18 mouse cellular contexts compared by ENCODE assay signal in the genomic region with DNA sequence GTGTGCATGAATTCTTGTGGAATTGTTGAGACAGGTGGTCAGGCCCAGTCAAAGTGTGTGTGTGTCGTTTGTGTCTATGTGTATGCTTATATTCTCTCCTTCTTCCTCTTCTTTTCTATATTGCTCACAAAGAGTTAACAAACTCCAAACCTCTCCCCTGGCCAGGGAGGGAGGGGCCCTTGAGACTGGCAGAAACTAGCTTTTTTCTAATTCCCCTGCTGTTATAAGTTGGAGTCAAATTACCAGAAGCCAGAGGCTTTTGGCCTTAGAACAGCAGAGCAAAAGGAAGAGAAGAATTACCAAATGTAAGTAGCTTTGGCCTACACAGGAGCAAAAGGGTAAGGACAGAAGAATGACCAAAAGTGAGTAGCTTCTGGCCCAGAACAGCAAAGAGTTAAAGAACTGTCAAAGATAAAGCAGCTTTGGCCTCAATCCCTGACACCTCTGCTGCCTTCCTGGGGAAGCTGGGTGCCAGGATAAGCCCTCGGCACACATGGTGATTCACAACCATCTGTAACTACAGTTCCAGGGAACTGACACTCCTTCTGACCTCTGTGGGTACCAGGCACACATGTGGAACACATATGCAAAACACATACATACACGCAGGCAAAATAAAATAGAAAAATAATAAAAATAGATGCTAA. TPM values are rescaled to one million over a fixed set of nuclear protein-coding genes. Genes with fewer than 3 reads are reported as not detected.
DNase-seq lines count a peak whose midpoint lies in the region; ATAC-seq and TF ChIP-seq lines count a peak whose summit lies in the region.
"Had no signal": no experiment of that assay in that cellular context is flagged by ENCODE, and none has a peak within 500 bp of the region (broad histone marks: within the 10 kb centered on the region; RNA-seq: fewer than 3 reads in every experiment).

No protein-coding gene starts in this region.

- no peaks in the 10 kb centered on the region for H3K9me3 ChIP-seq in stomach, embryonic 14.5 days (ENCODE audit: control insufficient read depth, low read depth, low read length)
- H3K9me3 ChIP-seq in stomach, postnatal 0 days (ENCODE audit: control insufficient read depth, low read length): no peaks in the 10 kb centered on the region
- H3K9me3 ChIP-seq in limb, embryonic 10.5 days (replicated peaks): no peaks in the 10 kb centered on the region
- H3K9me3 ChIP-seq: forebrain, embryonic 12.5 days; liver, embryonic 15.5 days; megakaryocyte, embryonic 14.5 days had no signal

- no peak for TF ChIP-seq CTCF in kidney, adult 2 months (conservative IDR thresholded peaks at IDR 0.05; ENCODE audit: insufficient read depth, insufficient read length, low read depth, low read length)
- no peak for TF ChIP-seq CTCF in stomach, postnatal 0 days (IDR thresholded peaks at IDR 0.05; ENCODE audit: low read depth)

- H3K4me1 ChIP-seq in kidney, adult 2 months (ENCODE audit: control insufficient read depth, insufficient read depth, low read length): no peaks in the 10 kb centered on the region
- H3K4me1 ChIP-seq in stomach, embryonic 14.5 days (ENCODE audit: control insufficient read depth, insufficient read depth, low read length): no peaks in the 10 kb centered on the region
- H3K4me1 ChIP-seq in stomach, postnatal 0 days (replicated peaks; ENCODE audit: control insufficient read depth, insufficient read depth): no peaks in the 10 kb centered on the region
- H3K4me1 ChIP-seq in limb, embryonic 10.5 days: peaks cover 24% of the 10 kb centered on the region
- H3K4me1 ChIP-seq: forebrain, embryonic 12.5 days had no signal

- intact Hi-C loops in gastrocnemius, postnatal 14 days (cut with DNase I; ENCODE audit: low total_unique reads): no loop called here

- no peaks in the 10 kb centered on the region for H3K27me3 ChIP-seq in kidney, adult 2 months (replicated peaks; ENCODE audit: control insufficient read depth, insufficient read depth, low read length)
- no peaks in the 10 kb centered on the region for H3K27me3 ChIP-seq in stomach, embryonic 14.5 days (ENCODE audit: control insufficient read depth, insufficient read depth, low read length)
- no peaks in the 10 kb centered on the region for H3K27me3 ChIP-seq in stomach, postnatal 0 days (ENCODE audit: control insufficient read depth, insufficient read depth, low read length)
- H3K27me3 ChIP-seq in limb, embryonic 10.5 days (ENCODE audit: low read depth, poor library complexity, severe bottlenecking): no peaks in the 10 kb centered on the region
- H3K27me3 ChIP-seq: forebrain, embryonic 12.5 days; liver, embryonic 15.5 days; megakaryocyte, embryonic 14.5 days had no signal

- no peak for ATAC-seq in stomach, embryonic 14.5 days (ENCODE audit: insufficient number of reproducible peaks, insufficient read depth, low FRiP score, low read depth)
- no peak for ATAC-seq in stomach, postnatal 0 days (ENCODE audit: low FRiP score, low TSS enrichment)
- ATAC-seq: inflammation-experienced regulatory T-cells, adult 6 months had no signal

- no peak for DNase-seq in kidney, adult 2 months
- no peak for DNase-seq in kidney, postnatal 25 days
- no peak for DNase-seq in stomach, postnatal 0 days (ENCODE audit: low spot score)
- DNase-seq in limb, embryonic 10.5 days (ENCODE audit: low spot score): no peak
- DNase-seq in gastrocnemius, postnatal 14 days: no peak
- no peak for DNase-seq in adrenal gland, postnatal 4 days (ENCODE audit: low spot score in 2 of 2)
- DNase-seq: B cell, adult 2 months; cerebellum, postnatal 10 days; gastrocnemius, postnatal 10 days; heart, adult 2 months; kidney, postnatal 36 days; lung, postnatal 10 days; thymus, postnatal 4 days had no signal

- no peak overlapping the region for H3K4me2 ChIP-seq in stomach, embryonic 14.5 days (replicated peaks; ENCODE audit: low read depth, low read length)
- no peak overlapping the region for H3K4me2 ChIP-seq in stomach, postnatal 0 days (replicated peaks; ENCODE audit: low read depth)
- H3K4me2 ChIP-seq: forebrain, embryonic 12.5 days; liver, embryonic 15.5 days had no signal

- H3K36me3 ChIP-seq in kidney, adult 2 months (ENCODE audit: control insufficient read depth, insufficient read depth, low read length): peaks cover 2% of the 10 kb centered on the region
- 0 out of 2 replicates have a peak, but pooled peaks cover 4% of the 10 kb centered on the region for H3K36me3 ChIP-seq in stomach, embryonic 14.5 days (ENCODE audit: control insufficient read depth, insufficient read depth, low read length)
- H3K36me3 ChIP-seq in stomach, postnatal 0 days (ENCODE audit: control insufficient read depth, insufficient read depth, low read length): peaks cover 2% of the 10 kb centered on the region; the same call in 1 of the 2 replicates
- H3K36me3 ChIP-seq in limb, embryonic 10.5 days: peaks cover 41% of the 10 kb centered on the region

- H3K4me3 ChIP-seq in kidney, adult 2 months (ENCODE audit: insufficient read depth, low read depth, low read length): no peak overlapping the region
- H3K4me3 ChIP-seq in stomach, embryonic 14.5 days (ENCODE audit: low read depth, low read length): no peak overlapping the region
- H3K4me3 ChIP-seq in stomach, postnatal 0 days (ENCODE audit: low read depth, low read length): no peak overlapping the region
- H3K4me3 ChIP-seq in limb, embryonic 10.5 days: peak overlapping the region; percentile 24; the same call in 1 of the 2 replicates
- H3K4me3 ChIP-seq: forebrain, embryonic 12.5 days; heart, adult 2 months; liver, embryonic 15.5 days; megakaryocyte, embryonic 14.5 days had no signal

- no peak for TF ChIP-seq POLR2A in kidney, adult 2 months (IDR thresholded peaks at IDR 0.05; ENCODE audit: low read depth, low read length)

- WGBS in kidney, adult 2 months: 66% methylated on average over 3 of the region's 3 CpGs
- 45% methylated on average over 3 of the region's 3 CpGs for WGBS in stomach, embryonic 14.5 days
- WGBS in stomach, postnatal 0 days: 35% methylated on average over 3 of the region's 3 CpGs
- WGBS in limb, embryonic 10.5 days: 36% methylated on average over 3 of the region's 3 CpGs

- no peak overlapping the region for H3K9ac ChIP-seq in stomach, embryonic 14.5 days (replicated peaks; ENCODE audit: low read depth, low read length)
- no peak overlapping the region for H3K9ac ChIP-seq in stomach, postnatal 0 days (ENCODE audit: low read length)
- H3K9ac ChIP-seq: forebrain, embryonic 12.5 days; liver, embryonic 15.5 days had no signal

- H3K27ac ChIP-seq in kidney, adult 2 months (ENCODE audit: insufficient read depth, low read depth, low read length): peak overlapping the region; percentile 30; the same call in 1 of the 2 replicates
- H3K27ac ChIP-seq in stomach, embryonic 14.5 days (ENCODE audit: low read length): 0 out of 2 replicates have a peak overlapping the region, but pooled peaks have one; percentile 4
- no peak overlapping the region for H3K27ac ChIP-seq in stomach, postnatal 0 days (replicated peaks)
- peak overlapping the region; percentile 78 for H3K27ac ChIP-seq in limb, embryonic 10.5 days
- H3K27ac ChIP-seq: forebrain, embryonic 12.5 days; heart, adult 2 months; liver, embryonic 15.5 days had no signal

- no peak for TF ChIP-seq EP300 in stomach, postnatal 0 days (optimal IDR thresholded peaks at IDR 0.05)

RNA-seq across cellular contexts. Expression of a gene that starts 7.8 kb away (rescaled TPM):
- 262 and 323 TPM in 2 replicates for polyA plus RNA-seq in kidney, adult 2 months (2012; rRNA removed)
- polyA plus RNA-seq in stomach, embryonic 14.5 days (2014; fragmentation: Nextera tagmentation; extraction: Ambion mirVana): 403 and 435 TPM in 2 replicates
- polyA plus RNA-seq in stomach, postnatal 0 days (2015; fragmentation: Nextera tagmentation; extraction: Ambion mirVana): 522 and 533 TPM in 2 replicates
- 280 and 308 TPM in 2 replicates for polyA plus RNA-seq in limb, embryonic 10.5 days (2016; fragmentation: Nextera tagmentation; extraction: Ambion mirVana)
- total RNA-seq in gastrocnemius, postnatal 14 days (2021): 10 to 100 TPM; 30.4 to 37.5 TPM
- total RNA-seq in adrenal gland, postnatal 4 days (2021): 100 to 1,000 TPM; 108 to 111 TPM

RNA-seq across cellular contexts. Expression of a gene that starts 34.0 kb away (rescaled TPM):
- polyA plus RNA-seq in kidney, adult 2 months (2012; rRNA removed): 5.6 and 5.9 TPM in 2 replicates
- polyA plus RNA-seq in stomach, embryonic 14.5 days (2014; fragmentation: Nextera tagmentation; extraction: Ambion mirVana): 7.0 and 8.3 TPM in 2 replicates
- polyA plus RNA-seq in stomach, postnatal 0 days (2015; fragmentation: Nextera tagmentation; extraction: Ambion mirVana): 1.3 TPM in 2 replicates
- polyA plus RNA-seq in limb, embryonic 10.5 days (2016; fragmentation: Nextera tagmentation; extraction: Ambion mirVana): 5.1 and 6.5 TPM in 2 replicates
- 1 to 10 TPM in 1 of 2 experiments, under 1 TPM in 1; 0.70 to 1.2 TPM for total RNA-seq in gastrocnemius, postnatal 14 days (2021)
- 10 to 100 TPM in 1 of 2 experiments, 1 to 10 TPM in 1; 9.4 to 13.4 TPM for total RNA-seq in adrenal gland, postnatal 4 days (2021)

RNA-seq across cellular contexts. Expression of a gene that starts 41.5 kb away (rescaled TPM):
- 14.8 and 65.1 TPM in 2 replicates for polyA plus RNA-seq in kidney, adult 2 months (2012; rRNA removed)
- polyA plus RNA-seq in stomach, embryonic 14.5 days (2014; fragmentation: Nextera tagmentation; extraction: Ambion mirVana): 16.3 and 16.4 TPM in 2 replicates
- polyA plus RNA-seq in stomach, postnatal 0 days (2015; fragmentation: Nextera tagmentation; extraction: Ambion mirVana): 18.0 and 20.3 TPM in 2 replicates
- 2.4 and 3.9 TPM in 2 replicates for polyA plus RNA-seq in limb, embryonic 10.5 days (2016; fragmentation: Nextera tagmentation; extraction: Ambion mirVana)
- 1 to 10 TPM in 1 of 2 experiments, under 1 TPM in 1; 0.51 to 1.7 TPM for total RNA-seq in gastrocnemius, postnatal 14 days (2021)
- 10 to 100 TPM; 10.1 to 14.4 TPM for total RNA-seq in adrenal gland, postnatal 4 days (2021)

RNA-seq across cellular contexts. Expression of a gene that starts 50.5 kb away (rescaled TPM):
- polyA plus RNA-seq in kidney, adult 2 months (2012; rRNA removed): 28.3 and 38.9 TPM in 2 replicates
- 43.2 and 55.9 TPM in 2 replicates for polyA plus RNA-seq in stomach, embryonic 14.5 days (2014; fragmentation: Nextera tagmentation; extraction: Ambion mirVana)
- 87.6 and 102 TPM in 2 replicates for polyA plus RNA-seq in stomach, postnatal 0 days (2015; fragmentation: Nextera tagmentation; extraction: Ambion mirVana)
- polyA plus RNA-seq in limb, embryonic 10.5 days (2016; fragmentation: Nextera tagmentation; extraction: Ambion mirVana): 27.1 and 29.1 TPM in 2 replicates
- 10 to 100 TPM; 31.9 to 49.8 TPM for total RNA-seq in gastrocnemius, postnatal 14 days (2021)
- total RNA-seq in adrenal gland, postnatal 4 days (2021): 10 to 100 TPM; 26.1 to 26.6 TPM
